Mouse (Mus musculus) B cell, adult 62 days (primary cell): Measurements from ENCODE around the gene Cenps. TPM values are rescaled to one million over a fixed set of nuclear protein-coding genes. Genes with fewer than 3 reads are reported as not detected.

Experiments
- total RNA-seq: library from RNA; stranded (reverse); gene quantifications from 4 replicates; pipeline ENCODE4 v1.2.4, GENCODE M21; 2023

Cenps gene
- 24.6 to 29.9 TPM (median 26.1 TPM) in 4 replicates for total RNA-seq

GRCm38 (mm10) chr4:149136982-149137770 is at the start of gene Cenps:
Gene Cenps (minus strand): TSS chr4:149137629.

GRCm38 (mm10) chr4:149166215-149166946 is 29.0 kb upstream of the Cenps start, which contains the start of gene Pgd:
Gene Pgd (minus strand): TSS chr4:149166771.

GRCm38 (mm10) chr4:149126663-149127062 is 10.8 kb downstream of the Cenps start, which contains the start of gene Cort:
Gene Cort (minus strand): TSS chr4:149126763.

GRCm38 (mm10) chr4:149103875-149104561 is 33.4 kb downstream of the Cenps start, which contains the start of gene Dffa:
Gene Dffa (plus strand): TSS chr4:149104146.

GRCm38 (mm10) chr4:149099369-149100017 is 37.9 kb downstream of the Cenps start, which contains the start of gene Pex14:
Gene Pex14 (minus strand): TSS chr4:149099876.

Other genes with a start within 250 kb of the Cenps start
- 29.8 to 35.0 TPM (median 31.9 TPM) in 4 replicates for gene Pex14, start 37.8 kb downstream of the Cenps start, total RNA-seq
- 31.1 to 35.7 TPM (median 33.5 TPM) in 4 replicates for gene Dffa, start 33.5 kb downstream of the Cenps start, total RNA-seq
- gene Cort, start 10.9 kb downstream of the Cenps start, total RNA-seq, result 3.2 to 5.3 TPM (median 4.3 TPM) in 4 replicates
- gene Pgd, start 29.1 kb upstream of the Cenps start, total RNA-seq, result 53.7 to 60.2 TPM (median 57.0 TPM) in 4 replicates
- gene Kif1b, start 170.1 kb upstream of the Cenps start, total RNA-seq, result 13.2 to 16.1 TPM (median 14.5 TPM) in 4 replicates